Mouse (Mus musculus) thymus, postnatal 4 days (tissue): Measurements from ENCODE around the gene Exph5.
A peak's percentile ranks its signal among the peaks of the same experiment; 100 is the strongest.

Source experiments
- DNase-seq: peaks from one replicate; pipeline ENCODE4 v3.0.0; 2021

Exph5 gene

DNA sequence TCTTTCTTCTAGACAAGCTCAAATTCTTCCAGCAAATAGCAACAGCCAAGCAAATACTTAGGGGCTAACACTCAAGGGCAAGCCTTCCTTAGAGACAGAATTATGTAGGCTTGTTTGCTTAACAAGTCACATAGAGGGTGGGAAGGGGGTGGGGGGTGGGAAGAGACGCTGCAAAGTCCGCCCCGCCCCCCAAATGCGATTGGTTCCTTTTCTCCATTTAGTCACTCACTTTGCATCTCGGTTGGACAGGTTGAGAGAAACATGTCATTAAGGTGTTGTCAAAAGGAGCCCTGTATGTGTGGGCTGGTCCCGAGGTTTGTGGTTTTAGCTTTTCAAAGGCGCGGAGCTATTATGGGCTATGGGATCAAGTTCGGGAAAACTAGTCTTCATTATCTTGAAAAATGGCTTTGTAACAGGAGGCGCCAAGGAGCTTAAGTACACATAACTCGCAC lies at the start of gene Exph5:
Gene Exph5 (plus strand): TSS at position 402 of the 452 bp plus-strand sequence.
- DNase-seq = peak; percentile 78

DNA sequence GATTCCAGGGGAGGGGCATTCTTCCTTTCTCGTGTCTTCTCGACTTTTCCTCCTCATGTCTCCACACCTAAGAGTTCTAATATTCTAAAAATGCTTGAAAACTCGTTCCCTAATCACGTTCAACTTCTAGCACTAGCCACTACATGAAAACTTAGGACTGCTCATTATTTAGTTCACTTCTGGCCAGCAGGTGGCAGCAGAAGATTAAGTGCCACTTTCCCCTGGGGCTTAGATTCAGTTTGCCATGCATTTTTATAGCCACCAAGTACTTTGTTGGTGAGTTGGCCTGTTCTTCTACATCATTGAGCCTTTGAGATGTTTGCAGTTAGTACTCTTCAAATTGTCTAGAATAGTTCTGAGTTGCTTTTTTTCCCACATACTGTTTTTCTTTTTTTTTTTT lies 47.1 kb upstream of the Exph5 start:
- DNase-seq = peak; percentile 85

DNA sequence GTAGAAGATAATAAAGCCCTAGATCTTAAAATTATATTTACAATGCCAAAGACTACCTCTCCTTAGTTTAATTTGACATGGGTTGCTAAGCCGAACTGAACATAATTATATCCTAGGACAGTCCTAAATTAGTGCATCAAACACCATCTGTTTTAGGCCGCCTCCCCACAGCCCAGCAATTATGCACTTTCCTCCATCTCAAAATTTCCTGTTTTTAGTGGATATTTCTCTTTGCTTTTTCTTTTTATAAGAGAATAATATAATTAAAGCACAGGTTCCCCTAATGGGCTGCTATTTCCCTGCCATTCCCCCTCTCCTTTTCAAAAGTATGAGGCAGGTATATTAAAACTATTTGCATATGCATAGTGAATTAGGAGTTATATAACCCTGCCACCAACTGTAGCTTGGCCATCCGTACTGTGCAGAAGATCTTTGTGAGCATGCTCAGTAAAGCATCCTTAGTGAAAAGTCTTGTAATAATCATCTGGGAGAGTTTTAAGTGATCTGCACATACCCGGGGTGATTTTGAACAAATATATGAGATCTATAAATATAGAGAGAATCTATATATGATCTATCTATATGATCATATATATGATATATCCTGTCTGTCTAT lies 44.7 kb upstream of the Exph5 start:
- DNase-seq = no peak

DNA sequence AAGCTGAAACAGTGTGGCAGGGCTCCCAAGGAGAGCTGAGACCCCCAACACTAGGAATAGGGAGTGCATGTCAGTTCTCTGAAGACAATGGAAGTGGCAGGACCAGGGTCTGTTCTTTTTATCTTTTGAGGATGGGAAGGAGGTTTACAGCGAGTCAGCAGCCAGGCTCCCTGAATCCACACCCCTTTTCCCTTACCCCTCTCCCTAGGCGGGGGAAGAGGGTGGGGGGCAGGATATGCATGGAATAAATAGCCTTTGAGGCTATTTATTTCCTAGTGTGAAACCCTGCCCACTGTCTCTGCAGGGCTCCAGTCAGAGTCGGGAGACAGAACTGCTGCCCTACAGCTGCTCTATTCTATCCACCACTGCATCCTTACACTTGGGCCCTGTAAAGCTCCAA lies 43.7 kb upstream of the Exph5 start:
- no peak for DNase-seq

DNA sequence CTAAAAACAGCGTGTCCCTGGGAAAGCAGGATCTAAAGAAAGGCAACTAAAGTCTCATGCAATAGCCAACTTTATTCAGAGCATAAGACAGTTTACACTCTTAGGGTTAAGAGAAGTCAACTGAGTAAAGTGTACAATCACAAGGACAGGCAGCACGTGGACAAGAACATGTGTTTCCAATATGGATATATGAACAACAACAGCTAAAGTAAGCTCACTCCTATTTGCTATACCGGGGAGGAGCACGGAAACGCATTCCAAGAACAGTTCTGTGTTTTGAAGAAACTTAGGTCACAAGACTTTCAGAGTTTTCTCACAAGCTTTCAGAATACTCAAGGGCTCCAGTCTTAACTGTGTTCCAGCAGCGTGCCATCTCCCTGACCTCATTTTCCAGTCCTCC lies 43.3 kb upstream of the Exph5 start:
- DNase-seq = no peak

DNA sequence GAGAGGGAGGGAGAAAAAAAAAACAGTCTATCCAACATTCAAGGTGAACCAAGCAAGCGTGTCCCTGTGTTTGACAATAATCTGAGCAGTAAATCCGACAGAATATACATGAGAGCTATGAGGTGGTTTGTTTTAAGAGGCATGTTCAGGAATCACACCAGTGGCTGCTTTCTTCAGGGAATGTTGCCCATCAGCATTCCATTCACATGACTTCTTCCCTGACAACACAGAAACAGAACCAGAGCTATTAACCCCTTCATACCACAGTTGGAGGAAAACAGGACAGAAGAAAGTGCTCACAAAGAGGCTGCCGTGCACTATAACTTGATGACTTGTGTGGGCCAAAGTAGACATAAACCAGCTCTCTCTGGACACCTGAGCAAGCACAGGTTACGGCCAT lies 37.1 kb upstream of the Exph5 start:
- no peak for DNase-seq

DNA sequence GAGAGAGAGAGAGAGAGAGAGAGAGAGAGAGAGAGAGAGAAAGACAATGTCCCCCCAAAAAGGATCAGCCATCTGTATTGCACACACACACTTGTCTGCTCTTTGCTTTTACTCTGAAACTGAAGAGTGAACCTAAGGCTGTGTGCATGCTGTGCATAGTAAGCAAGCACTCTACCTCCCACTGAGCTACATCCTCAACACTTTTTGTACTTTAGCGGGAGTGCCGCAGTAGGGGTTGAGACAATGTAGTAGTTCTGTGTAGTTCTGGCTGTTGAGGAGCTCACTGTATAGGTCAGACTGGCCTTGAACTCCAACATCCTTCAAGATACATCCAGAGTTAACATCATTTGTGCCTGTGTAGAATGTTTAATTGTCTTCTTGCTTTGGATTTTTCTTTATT lies 35.9 kb upstream of the Exph5 start:
- no peak for DNase-seq

DNA sequence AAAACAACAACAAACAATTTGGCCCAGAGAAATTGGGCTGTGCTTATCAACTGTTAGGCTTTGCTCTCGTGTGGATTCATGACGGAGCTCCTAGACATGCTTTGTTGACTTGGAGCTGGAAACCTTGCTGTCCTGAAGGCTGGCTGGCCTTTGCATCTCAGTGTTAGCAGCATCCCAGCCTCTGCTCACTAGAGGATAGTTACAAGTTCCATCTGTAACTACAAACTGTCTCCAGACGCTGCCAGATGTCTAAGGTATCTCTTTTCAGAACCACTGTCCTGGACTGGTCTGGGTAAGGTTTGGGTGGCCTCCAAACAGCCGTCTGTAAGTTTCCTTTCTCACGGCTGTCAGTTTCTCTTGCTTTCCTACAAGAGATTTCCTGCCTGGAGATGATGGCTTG lies 33.4 kb upstream of the Exph5 start:
- no peak for DNase-seq

DNA sequence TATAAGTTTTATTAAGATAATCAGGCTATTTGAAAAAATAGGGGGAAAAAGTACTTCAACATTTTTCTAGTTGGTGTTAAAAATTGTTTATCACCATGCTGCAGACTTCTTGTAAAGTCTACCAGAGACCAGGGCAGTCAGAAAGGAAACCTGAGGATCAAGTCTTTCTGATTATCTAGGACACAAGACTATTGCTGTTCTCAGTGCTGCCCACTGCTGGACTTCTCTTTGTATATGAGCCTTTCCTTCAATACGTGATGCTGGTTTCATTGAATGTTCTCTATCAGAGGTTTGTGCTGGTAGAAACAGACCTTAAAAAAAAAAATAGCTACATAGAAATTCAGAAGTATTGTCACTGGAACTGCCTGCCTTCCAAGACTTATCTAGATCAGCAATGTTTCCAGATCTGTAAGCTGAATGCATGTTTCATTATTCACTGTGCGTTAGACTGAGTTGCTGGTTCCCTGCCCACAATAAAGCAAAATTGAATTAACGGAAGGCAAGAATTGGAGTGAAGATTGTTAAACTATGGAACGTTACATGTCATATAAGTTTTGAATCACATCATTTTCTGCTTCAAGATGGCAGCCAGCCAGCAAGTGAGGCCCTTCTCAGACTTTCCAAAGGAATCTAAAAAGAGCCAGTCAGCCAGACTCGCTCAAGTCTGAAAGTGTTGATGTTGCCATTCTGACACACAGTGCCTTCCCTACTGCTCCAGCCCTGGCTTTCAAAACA lies 32.6 kb upstream of the Exph5 start:
- peak; percentile 37 for DNase-seq

DNA sequence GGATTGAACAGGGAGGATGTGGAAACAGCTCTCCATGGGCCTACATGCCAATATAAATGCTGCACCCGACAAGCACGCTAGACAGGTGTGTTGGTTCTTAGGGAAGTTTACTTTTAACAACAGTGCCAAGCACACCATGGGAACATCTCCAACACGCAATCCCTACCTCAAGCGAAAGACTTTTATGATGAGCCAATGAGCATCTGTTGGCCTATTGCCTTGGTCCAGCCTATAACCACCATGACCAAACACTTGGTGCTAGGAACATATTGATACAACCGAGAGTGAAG lies 32.1 kb upstream of the Exph5 start:
- no peak for DNase-seq

DNA sequence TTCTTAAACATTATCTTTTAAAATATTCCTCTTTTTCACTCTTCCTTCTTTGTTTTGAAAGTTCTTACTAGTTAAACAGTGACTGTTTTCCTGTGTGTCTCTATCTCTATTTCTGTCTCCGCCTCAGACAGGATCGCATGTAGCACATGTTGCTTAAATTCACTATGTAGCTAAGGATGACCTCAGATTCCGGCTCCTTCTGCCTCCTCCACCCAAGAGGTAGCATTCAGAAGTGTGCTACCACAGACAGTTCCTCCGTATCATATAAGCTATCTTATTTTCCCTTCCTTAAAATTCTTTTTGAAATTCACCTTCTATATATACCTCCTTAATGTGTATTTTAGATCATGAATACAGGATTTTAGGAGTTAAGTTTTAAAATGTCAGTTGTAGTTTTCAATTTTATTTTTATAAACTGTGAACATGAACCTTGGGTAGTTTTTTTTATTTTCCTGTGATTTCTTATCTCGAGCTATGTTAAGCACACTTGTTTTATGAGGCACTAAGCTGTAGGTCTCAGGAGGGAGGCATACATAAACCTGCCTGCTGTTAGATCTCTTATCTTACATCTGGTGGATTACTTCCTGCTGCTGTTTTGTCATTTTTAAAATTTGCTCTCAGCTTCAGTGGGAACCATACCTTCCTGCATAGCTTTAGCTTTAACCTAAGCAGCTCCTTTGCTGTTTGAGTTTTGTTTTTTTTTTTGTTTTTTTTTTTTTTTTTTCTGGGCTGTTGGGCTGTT lies 30.0 kb upstream of the Exph5 start:
- no peak for DNase-seq

DNA sequence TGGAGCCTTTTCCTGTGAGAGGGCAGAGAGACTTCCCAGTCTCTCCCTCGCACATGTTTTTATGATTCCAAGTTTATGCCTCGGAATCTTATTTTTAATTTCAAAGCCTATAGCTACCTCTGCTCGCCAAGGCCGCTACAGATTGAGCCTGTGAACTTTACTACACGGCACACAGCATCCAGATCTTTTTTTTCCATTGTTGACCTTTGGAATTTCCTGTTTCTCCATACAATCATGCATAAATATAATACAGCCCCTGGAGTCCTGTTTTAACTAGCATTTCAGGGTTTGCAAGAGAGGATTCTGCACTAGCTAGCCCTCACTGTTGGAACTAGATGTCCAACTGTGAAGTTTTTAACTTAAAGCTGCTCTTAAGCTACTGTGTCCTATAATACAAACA lies 29.3 kb upstream of the Exph5 start:
- no peak for DNase-seq

DNA sequence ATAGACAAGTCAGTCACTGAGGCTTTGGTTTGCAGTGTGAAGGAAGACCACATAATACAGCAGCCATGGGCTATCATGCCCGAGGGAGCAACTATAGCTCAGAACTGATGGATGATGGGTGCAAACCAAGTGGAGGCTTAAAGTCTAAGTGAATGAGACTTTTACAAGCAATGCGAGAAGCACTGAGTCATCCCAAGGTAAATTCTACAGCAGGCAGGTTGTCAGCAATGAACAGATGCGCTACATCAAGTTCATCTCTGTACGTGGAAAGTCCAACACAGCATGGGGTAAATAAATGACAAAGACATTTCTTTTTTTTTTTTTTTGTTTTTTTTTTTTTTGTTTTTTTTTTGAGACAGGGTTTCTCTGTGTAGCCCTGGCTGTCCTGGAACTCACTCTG lies 28.8 kb upstream of the Exph5 start:
- no peak for DNase-seq

DNA sequence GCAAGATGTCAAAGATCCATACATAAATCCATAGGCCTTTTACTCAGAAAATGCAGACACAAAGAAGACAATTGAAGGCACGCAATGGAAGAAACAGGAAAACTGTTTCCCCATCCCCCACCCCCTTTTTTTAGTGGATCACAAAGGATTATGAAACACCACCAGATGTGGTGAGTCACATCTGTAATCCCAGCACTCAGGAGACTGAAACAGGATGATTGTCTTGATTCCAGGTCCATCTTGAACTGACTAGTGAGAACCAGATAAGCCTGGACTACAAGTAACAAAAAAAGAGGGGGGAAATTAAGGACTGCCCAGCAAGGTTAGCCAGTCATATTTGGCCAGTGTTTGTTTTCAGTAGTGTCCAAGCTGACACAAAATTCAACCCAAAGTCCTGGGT lies 25.1 kb upstream of the Exph5 start:
- no peak for DNase-seq

DNA sequence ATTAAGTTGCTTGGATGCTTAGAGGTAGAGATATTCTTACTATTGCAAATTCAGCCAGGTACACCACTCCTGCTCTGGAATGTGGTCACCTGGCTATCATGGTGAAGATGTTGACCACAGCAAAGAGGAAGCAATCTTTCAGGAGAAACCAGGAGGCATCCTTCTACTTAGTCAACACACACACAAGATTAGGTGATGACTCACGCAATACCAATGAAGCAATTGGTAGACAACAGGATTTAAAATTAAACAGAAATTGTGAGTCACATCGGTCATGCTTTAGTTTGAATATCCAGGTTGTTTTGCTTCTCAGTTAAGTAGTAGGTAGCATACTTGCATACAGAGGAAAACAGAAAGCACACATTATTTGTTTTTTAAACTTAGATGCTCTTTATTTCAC lies 22.5 kb upstream of the Exph5 start:
- no peak for DNase-seq

DNA sequence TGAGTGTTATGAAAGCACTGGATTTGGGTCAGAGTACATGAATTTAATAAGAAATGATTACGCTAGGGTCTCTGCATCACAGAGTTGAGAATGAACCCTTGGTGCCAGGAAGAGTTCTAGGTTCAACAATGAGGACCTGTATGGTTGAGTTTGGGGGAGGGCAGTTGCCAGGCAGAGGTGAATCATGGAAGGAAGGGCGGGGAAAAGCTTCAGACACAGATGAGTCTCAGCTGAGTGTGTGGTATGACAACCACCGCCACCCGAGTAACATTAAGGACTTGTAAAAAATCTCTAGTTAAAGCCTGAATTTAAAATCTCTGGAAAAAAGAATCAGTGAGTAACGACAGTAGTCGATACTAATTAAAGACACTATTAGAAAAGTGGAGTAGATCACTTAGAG lies 14.7 kb upstream of the Exph5 start:
- DNase-seq = no peak

DNA sequence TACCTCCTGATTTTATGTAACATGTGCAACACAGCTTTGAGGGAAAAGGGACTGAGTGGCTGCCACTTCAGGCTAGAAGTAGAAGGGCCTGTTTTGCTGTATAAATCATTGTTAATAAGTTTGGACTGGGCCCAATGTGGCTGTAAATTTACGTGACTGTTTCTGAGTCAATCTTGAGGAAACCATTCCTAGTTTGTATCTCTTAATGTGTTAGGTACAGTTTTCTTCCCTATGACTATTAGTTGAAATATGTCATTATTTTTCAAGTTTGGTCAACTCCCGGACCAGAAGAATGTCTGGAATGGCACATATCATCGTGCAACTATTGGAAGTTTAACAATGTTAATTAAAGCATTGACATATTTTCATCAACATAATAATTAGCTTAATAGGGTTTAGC lies 11.5 kb upstream of the Exph5 start:
- DNase-seq = no peak

DNA sequence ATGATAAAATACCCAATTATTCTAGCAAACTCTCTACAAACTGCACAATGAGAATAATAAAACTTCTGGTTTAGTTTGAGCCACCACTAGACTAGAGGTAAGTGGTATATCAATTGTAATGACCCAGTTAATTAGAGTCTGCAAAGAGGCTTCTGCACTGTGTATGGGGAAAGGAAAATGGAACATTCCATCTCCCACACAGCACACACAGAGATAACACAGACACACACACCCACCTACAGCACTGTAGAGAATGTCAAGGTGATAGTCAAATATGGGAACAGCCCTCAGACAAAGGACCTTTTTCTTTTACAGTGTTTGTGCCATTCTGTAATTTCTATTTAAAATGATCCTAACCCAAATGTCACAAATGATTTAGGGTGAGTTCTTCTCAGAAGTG lies 8.6 kb upstream of the Exph5 start:
- no peak for DNase-seq

DNA sequence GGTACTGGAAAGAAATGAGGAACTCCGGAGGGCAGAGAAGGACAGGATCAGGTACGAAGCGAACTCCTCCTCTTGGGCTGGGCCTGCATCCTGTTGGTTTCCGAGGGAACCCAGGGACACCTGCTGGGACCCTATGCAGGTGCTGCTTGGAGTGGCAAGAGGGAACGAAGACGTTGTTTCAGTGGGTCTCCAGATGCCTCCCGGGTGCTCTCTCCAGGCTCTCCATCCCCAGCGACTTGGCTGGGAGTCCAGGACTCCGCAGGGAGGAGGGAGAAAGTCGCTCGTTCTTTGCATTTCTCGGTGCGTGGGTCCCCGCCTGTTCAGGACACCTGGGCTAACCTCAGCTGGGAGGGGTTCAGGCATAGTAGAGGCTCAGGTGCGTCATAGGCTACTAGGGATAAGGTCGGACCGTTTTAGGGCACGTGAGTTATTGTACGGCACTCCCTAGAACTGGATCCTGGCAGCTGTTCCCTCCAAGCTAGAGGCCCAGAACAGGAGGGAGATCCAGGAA lies 386 bp downstream of the Exph5 start:
- peak; percentile 11 for DNase-seq

DNA sequence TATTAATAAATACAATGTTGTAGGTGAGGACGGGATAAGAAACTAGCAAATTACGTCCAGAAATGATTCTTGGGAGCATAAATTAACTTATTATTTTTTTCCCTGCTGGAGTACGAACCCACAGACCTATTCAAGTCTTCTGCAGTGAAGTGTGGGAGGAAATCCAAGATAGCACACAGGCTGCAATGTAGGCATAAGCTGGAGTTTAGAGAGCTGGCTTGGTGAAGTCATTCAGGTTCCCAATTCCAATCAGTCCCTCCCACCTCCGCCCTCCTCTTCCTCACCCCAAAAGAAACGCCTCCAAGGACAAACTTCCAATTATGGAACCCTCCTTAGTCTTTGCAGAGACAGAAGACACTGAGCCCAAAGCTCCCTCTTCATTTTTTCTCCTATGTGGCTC lies 945 bp downstream of the Exph5 start:
- DNase-seq = no peak

DNA sequence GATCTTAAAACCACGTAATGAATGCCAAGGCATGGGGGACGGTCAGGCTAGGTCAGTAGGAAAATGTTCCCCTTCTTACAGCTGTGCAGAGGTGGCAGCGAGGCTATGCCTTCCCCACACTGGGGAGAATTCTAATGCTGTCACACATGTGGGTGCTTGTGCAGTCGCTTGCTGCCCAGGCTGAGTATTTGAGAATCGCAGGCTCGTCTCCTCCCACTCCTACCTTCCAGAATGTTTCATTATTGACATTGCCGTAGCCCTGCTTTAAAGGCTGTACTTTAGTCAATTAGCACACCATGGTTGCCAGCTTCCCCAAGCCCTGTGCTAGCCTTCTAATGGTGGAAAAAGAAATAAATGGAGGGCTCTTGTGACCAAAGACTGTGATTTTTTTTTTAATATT lies 6.4 kb downstream of the Exph5 start:
- DNase-seq = no peak

DNA sequence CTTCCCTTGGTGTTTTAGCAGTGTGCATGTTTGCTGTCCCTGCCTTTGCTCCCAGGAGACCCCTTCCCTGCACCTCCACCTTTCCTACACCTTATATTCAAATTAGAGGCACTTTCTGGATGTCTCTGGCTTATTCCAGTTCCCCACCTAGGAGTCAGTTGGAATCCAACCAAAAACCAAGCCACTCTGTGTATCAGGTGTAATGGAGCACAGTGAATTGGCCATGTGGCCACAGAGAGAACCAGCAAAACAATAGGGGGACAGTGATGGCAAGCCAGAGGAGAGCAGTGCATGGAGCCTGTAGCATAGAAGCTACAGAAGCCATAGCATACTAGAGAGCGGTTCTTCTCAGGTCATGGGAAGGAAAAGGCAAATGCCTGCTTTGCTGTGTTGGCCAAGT lies 11.5 kb downstream of the Exph5 start:
- no peak for DNase-seq

DNA sequence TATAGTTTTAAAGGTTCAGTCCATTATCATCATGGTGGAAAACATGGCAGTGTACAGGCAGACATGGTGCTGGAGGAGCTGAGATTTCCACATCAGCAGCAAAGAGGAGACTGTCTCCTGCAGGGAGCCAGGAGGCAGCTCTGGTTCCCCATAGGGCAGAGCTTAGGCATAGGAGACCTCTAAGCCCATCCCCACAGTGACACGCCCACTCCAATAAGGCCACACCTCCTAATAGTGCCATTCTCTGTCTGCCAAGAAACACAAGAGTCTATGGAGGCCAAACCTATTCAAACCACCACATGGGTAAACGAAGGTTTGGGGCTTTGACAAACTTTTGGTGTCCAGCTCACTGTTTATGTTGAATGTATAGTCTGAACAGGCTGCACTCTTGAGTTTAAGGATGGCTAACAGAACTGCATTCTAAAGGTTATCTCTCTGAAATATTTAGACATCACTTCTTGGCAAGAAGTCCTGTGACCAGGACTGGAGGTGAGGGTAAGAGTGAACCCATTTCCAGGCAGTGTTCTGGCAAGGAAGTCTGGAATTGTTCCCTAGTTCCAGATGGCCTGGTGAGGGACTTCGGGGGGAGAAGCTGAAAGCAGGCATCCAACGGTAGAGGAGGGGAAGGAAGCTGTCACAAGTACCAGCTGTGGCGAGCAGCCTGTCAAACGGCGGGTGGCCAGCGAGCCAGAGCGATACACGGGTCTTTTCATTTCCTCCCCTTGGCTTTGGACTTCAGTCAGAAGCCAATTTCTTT lies 19.6 kb downstream of the Exph5 start:
- DNase-seq = no peak

DNA sequence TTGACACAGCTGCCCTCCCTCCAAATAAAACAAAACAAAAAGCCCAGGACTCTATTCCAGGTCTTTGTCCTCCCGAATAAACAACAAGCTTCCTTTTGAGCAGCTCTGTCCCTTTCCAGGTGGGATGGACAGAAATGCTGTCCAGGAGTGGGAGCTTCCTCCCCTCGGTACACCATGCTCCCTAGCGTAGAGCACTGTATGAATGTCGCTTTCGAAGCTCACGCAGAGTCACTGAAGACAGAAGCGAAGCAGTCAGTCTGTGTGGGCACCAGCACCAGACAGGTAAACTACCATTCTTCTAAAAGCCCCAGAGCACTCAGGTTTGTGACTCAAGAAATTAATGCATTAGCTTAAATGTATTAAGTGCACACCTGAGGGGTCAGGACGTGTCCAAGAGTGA lies 20.2 kb downstream of the Exph5 start:
- DNase-seq = no peak
